Mouse (Mus musculus) cortical plate, adult 2 months (tissue): Measurements from ENCODE around the gene Pigr.

Experiments
- CTCF ChIP-seq: fragments of 200-500 bp; IDR thresholded peaks from 2 replicates; pipeline ENCODE4 v1.5.1; 2011; ENCODE audit warnings: mild to moderate bottlenecking, control low read depth, low read length; ENCODE audit not compliant: insufficient read depth; ENCODE audit errors: extremely low read depth
- POLR2A ChIP-seq: fragments of 200-500 bp; IDR thresholded peaks from 2 replicates; pipeline ENCODE4 v1.6.1; 2011; ENCODE audit warnings: mild to moderate bottlenecking, low read length, control low read depth; ENCODE audit not compliant: insufficient read depth; ENCODE audit errors: extremely low read depth

- TF ChIP-seq POLR2A (no peak), CTCF (no peak)
Observed at GRCm38 (mm10) chr1:130849530-130850214, 23.2 kb downstream of the Pigr start.
